Mouse (Mus musculus): ENCODE measurements around the gene Rheb.

GRCm38 (mm10) chr5:24878713-24879112, 36.3 kb upstream of the Rheb start:
- no peak for TF ChIP-seq CTCF (IDR thresholded peaks at IDR 0.05; ENCODE audit: control insufficient read depth, insufficient read depth, insufficient replicate concordance, low read depth, low read length)
- TF ChIP-seq POLR2A (IDR thresholded peaks at IDR 0.05; ENCODE audit: control insufficient read depth, low read depth, low read length) = no peak
